Mouse (Mus musculus): Measurements from ENCODE around the gene Taar3.

GRCm38 (mm10) chr10:23960444-23960915, 11.1 kb downstream of the Taar3 start, which contains the start of gene Taar4:
- no peak for TF ChIP-seq GATA1 (IDR thresholded peaks at IDR 0.05; ENCODE audit: borderline replicate concordance, low read length)
- TF ChIP-seq FLI1 (IDR thresholded peaks at IDR 0.05; ENCODE audit: low read length): no peak

Measured in megakaryocyte, embryonic 14.5 days (primary cell).